Mouse (Mus musculus) spleen, adult 2 months (tissue): ENCODE data around the gene Ptdss2.

Experiments
- CTCF ChIP-seq: fragments of 200-500 bp; IDR thresholded peaks from 2 replicates; pipeline ENCODE4 v1.5.1; 2011; ENCODE audit warnings: mild to moderate bottlenecking, inconsistent platforms; ENCODE audit not compliant: insufficient read depth, insufficient read length, insufficient replicate concordance; ENCODE audit errors: extremely low read depth
- POLR2A ChIP-seq: fragments of 200-500 bp; IDR thresholded peaks from 2 replicates; pipeline ENCODE4 v1.6.1; 2011; ENCODE audit warnings: low read depth, low read length, inconsistent platforms

- no peak for TF ChIP-seq CTCF
- TF ChIP-seq POLR2A: no peak
These were observed 70.7 kb downstream of the Ptdss2 start for GRCm38 (mm10) chr7:141192776-141193347.
